Mouse (Mus musculus): Measurements from ENCODE around the gene Mex3d. TPM values are rescaled to one million over a fixed set of nuclear protein-coding genes. Genes with fewer than 3 reads are reported as not detected.

The Mex3d gene
- polyA plus RNA-seq, 1 experiment from 2014 or later = 2.1 TPM

GRCm38 (mm10) chr10:80382641-80383365 lies 4.7 kb downstream of the Mex3d start:
- H3K36me3 ChIP-seq = peaks cover 34% of the 10 kb centered on the region
- H3K9me3 ChIP-seq (replicated peaks) = no peaks in the 10 kb centered on the region
- no peak for ATAC-seq
- H3K9ac ChIP-seq = no peak overlapping the region
- H3K4me3 ChIP-seq = no peak overlapping the region
- no peak overlapping the region for H3K27ac ChIP-seq
- H3K27me3 ChIP-seq (replicated peaks) = peaks cover 8% of the 10 kb centered on the region; the same call in 1 of the 2 replicates
- H3K4me1 ChIP-seq = peaks cover 44% of the 10 kb centered on the region
- H3K4me2 ChIP-seq = no peak overlapping the region
- WGBS (ENCODE audit: insufficient replicate concordance) = 86% methylated on average over 7 of the region's 7 CpGs

GRCm38 (mm10) chr10:80377716-80378115 lies 9.7 kb downstream of the Mex3d start:
- no peak overlapping the region for H3K4me2 ChIP-seq
- WGBS (ENCODE audit: insufficient replicate concordance) = 44% methylated on average over 10 of the region's 10 CpGs
- H3K36me3 ChIP-seq = peaks cover 28% of the 10 kb centered on the region
- no peak overlapping the region for H3K9ac ChIP-seq
- H3K27ac ChIP-seq = no peak overlapping the region
- H3K27me3 ChIP-seq (replicated peaks) = peaks cover 13% of the 10 kb centered on the region
- no peaks in the 10 kb centered on the region for H3K4me1 ChIP-seq
- no peak for ATAC-seq
- H3K9me3 ChIP-seq (replicated peaks) = 0 out of 2 replicates have a peak, but pooled peaks cover 3% of the 10 kb centered on the region
- H3K4me3 ChIP-seq = no peak overlapping the region

- ATAC-seq = 0 out of 2 replicates have a peak, but pooled peaks have one; percentile 43
- H3K27ac ChIP-seq = no peak overlapping the region
- no peak overlapping the region for H3K4me3 ChIP-seq
- H3K27me3 ChIP-seq (replicated peaks) = peaks cover 22% of the 10 kb centered on the region
- no peak overlapping the region for H3K9ac ChIP-seq
- H3K4me2 ChIP-seq = no peak overlapping the region
- peaks cover 12% of the 10 kb centered on the region for H3K36me3 ChIP-seq
- H3K4me1 ChIP-seq = peaks cover 7% of the 10 kb centered on the region; the same call in 1 of the 2 replicates
- 3% methylated on average over 7 of the region's 7 CpGs for WGBS (ENCODE audit: insufficient replicate concordance)
- H3K9me3 ChIP-seq (replicated peaks) = 0 out of 2 replicates have a peak, but pooled peaks cover 3% of the 10 kb centered on the region
These were observed 11.3 kb downstream of the Mex3d start for GRCm38 (mm10) chr10:80376160-80376559.

GRCm38 (mm10) chr10:80374063-80374462 lies 13.4 kb downstream of the Mex3d start:
- Histone ChIP-seq H3K9ac (no peak overlapping the region), H3K27ac (no peak overlapping the region), H3K4me2 (no peak overlapping the region), H3K4me3 (no peak overlapping the region), H3K36me3 (no peaks in the 10 kb centered on the region), H3K9me3 (replicated peaks) (0 out of 2 replicates have a peak, but pooled peaks cover 3% of the 10 kb centered on the region), H3K27me3 (replicated peaks) (peaks cover 38% of the 10 kb centered on the region), H3K4me1 (peaks cover 7% of the 10 kb centered on the region; the same call in 1 of the 2 replicates)
- WGBS (ENCODE audit: insufficient replicate concordance) = 17% methylated on average over 6 of the region's 6 CpGs
- peak; percentile 41; the same call in 1 of the 2 replicates for ATAC-seq

GRCm38 (mm10) chr10:80372706-80373105 lies 14.8 kb downstream of the Mex3d start:
- WGBS (ENCODE audit: insufficient replicate concordance) = 75% methylated on average over 6 of the region's 6 CpGs
- no peak overlapping the region for H3K27ac ChIP-seq

GRCm38 (mm10) chr10:80371983-80372382 lies 15.5 kb downstream of the Mex3d start:
- H3K9me3 ChIP-seq (replicated peaks) = 0 out of 2 replicates have a peak, but pooled peaks cover 5% of the 10 kb centered on the region
- H3K4me2 ChIP-seq = peak overlapping the region; percentile 33; the same call in 1 of the 2 replicates
- H3K27ac ChIP-seq = no peak overlapping the region
- WGBS (ENCODE audit: insufficient replicate concordance) = 48% methylated on average over 9 of the region's 9 CpGs
- no peaks in the 10 kb centered on the region for H3K36me3 ChIP-seq
- H3K27me3 ChIP-seq (replicated peaks) = peaks cover 57% of the 10 kb centered on the region
- H3K4me1 ChIP-seq = peaks cover 7% of the 10 kb centered on the region; the same call in 1 of the 2 replicates
- H3K4me3 ChIP-seq = no peak overlapping the region
- no peak overlapping the region for H3K9ac ChIP-seq
- ATAC-seq = no peak

More at GRCm38 (mm10) chr10:80372706-80373105, 14.8 kb downstream of the Mex3d start:
- Histone ChIP-seq H3K9ac (no peak overlapping the region), H3K9me3 (replicated peaks) (0 out of 2 replicates have a peak, but pooled peaks cover 8% of the 10 kb centered on the region), H3K4me3 (no peak overlapping the region), H3K4me1 (peaks cover 7% of the 10 kb centered on the region; the same call in 1 of the 2 replicates), H3K27me3 (replicated peaks) (peaks cover 49% of the 10 kb centered on the region), H3K4me2 (no peak overlapping the region), H3K36me3 (no peaks in the 10 kb centered on the region)
- no peak for ATAC-seq

GRCm38 (mm10) chr10:80371411-80371966 lies 16.0 kb downstream of the Mex3d start:
- Histone ChIP-seq H3K9me3 (replicated peaks) (0 out of 2 replicates have a peak, but pooled peaks cover 5% of the 10 kb centered on the region), H3K9ac (no peak overlapping the region; the same call in 1 of the 2 replicates), H3K27me3 (replicated peaks) (peaks cover 62% of the 10 kb centered on the region), H3K4me1 (peaks cover 7% of the 10 kb centered on the region; the same call in 1 of the 2 replicates), H3K27ac (no peak overlapping the region), H3K36me3 (no peaks in the 10 kb centered on the region), H3K4me3 (no peak overlapping the region), H3K4me2 (peak overlapping the region; percentile 33)
- no peak for ATAC-seq
- 7% methylated on average over 12 of the region's 12 CpGs for WGBS (ENCODE audit: insufficient replicate concordance)

- Histone ChIP-seq H3K4me2 (no peak overlapping the region), H3K4me3 (no peak overlapping the region), H3K9ac (no peak overlapping the region), H3K27me3 (replicated peaks) (peaks cover 73% of the 10 kb centered on the region), H3K4me1 (peaks cover 7% of the 10 kb centered on the region; the same call in 1 of the 2 replicates), H3K9me3 (replicated peaks) (0 out of 2 replicates have a peak, but pooled peaks cover 5% of the 10 kb centered on the region), H3K27ac (no peak overlapping the region), H3K36me3 (no peaks in the 10 kb centered on the region)
- no peak for ATAC-seq
- WGBS (ENCODE audit: insufficient replicate concordance) = 64% methylated on average over 21 of the region's 21 CpGs
These were observed 17.3 kb downstream of the Mex3d start for GRCm38 (mm10) chr10:80369995-80370747.

- no peak overlapping the region for H3K27ac ChIP-seq
- peaks cover 85% of the 10 kb centered on the region for H3K27me3 ChIP-seq (replicated peaks)
These were observed 19.1 kb downstream of the Mex3d start for GRCm38 (mm10) chr10:80368392-80368791.

GRCm38 (mm10) chr10:80367954-80368353 lies 19.5 kb downstream of the Mex3d start:
- Histone ChIP-seq H3K9me3 (replicated peaks) (0 out of 2 replicates have a peak, but pooled peaks cover 5% of the 10 kb centered on the region), H3K4me3 (no peak overlapping the region), H3K4me1 (peaks cover 7% of the 10 kb centered on the region; the same call in 1 of the 2 replicates), H3K9ac (no peak overlapping the region), H3K27ac (no peak overlapping the region), H3K4me2 (no peak overlapping the region), H3K36me3 (no peaks in the 10 kb centered on the region), H3K27me3 (replicated peaks) (peaks cover 85% of the 10 kb centered on the region)
- 55% methylated on average over 5 of the region's 5 CpGs for WGBS (ENCODE audit: insufficient replicate concordance)
- no peak for ATAC-seq

More at GRCm38 (mm10) chr10:80368392-80368791, 19.1 kb downstream of the Mex3d start:
- Histone ChIP-seq H3K9me3 (replicated peaks) (0 out of 2 replicates have a peak, but pooled peaks cover 5% of the 10 kb centered on the region), H3K9ac (no peak overlapping the region), H3K4me1 (peaks cover 7% of the 10 kb centered on the region; the same call in 1 of the 2 replicates), H3K4me3 (no peak overlapping the region), H3K4me2 (no peak overlapping the region), H3K36me3 (no peaks in the 10 kb centered on the region)
- 79% methylated on average over 6 of the region's 6 CpGs for WGBS (ENCODE audit: insufficient replicate concordance)
- ATAC-seq = no peak

- no peaks in the 10 kb centered on the region for H3K36me3 ChIP-seq
- peaks cover 91% of the 10 kb centered on the region for H3K27me3 ChIP-seq (replicated peaks)
- H3K4me1 ChIP-seq = no peaks in the 10 kb centered on the region
- ATAC-seq = no peak
- no peak overlapping the region for H3K4me3 ChIP-seq
- H3K9ac ChIP-seq = no peak overlapping the region
- no peak overlapping the region for H3K27ac ChIP-seq
- H3K9me3 ChIP-seq (replicated peaks) = 0 out of 2 replicates have a peak, but pooled peaks cover 5% of the 10 kb centered on the region
- no peak overlapping the region for H3K4me2 ChIP-seq
- 48% methylated on average over 6 of the region's 6 CpGs for WGBS (ENCODE audit: insufficient replicate concordance)
These were observed 21.7 kb downstream of the Mex3d start for GRCm38 (mm10) chr10:80365736-80366135.
